Mouse (Mus musculus): Measurements from ENCODE around the gene Gal3st3.

DNA sequence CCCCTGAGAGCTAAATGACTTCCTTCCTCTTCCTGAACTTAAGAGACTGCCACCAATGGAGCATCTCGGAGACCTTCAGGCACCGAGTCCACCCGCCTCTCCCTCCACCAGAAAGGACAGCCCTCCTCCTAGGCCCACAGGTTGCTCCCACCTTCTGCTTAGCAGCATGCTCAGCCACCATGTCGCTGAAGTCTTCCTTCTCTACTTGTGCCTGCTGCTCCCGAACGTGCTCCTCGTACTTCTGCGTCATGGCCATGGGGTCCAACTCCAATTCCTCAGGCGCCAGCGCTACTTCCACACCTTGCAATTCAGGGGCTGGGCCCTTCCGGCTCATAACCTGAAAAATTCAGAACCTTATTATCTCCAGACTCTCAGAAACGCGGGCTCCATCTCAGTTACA, 23.5 kb upstream of the Gal3st3 start:
- TF ChIP-seq CTCF (IDR thresholded peaks at IDR 0.05; ENCODE audit: low read depth) = no peak
- no peak for TF ChIP-seq EP300 (IDR thresholded peaks at IDR 0.05; ENCODE audit: low read depth)

Measured in liver, embryonic 14.5 days (tissue).